Mouse (Mus musculus) heart, adult 2 months (tissue): ENCODE measurements at regions not wholly inside any gene's neighbourhood (a gene's known extent, or its start where the extent isn't known, plus 50 kb on each side); places are given as distances from the start of the nearest gene placed in this dataset.

Experiments
- CTCF ChIP-seq: fragments of 200-600 bp; IDR thresholded peaks from 2 replicates; pipeline ENCODE4 v1.8.1; 2022; ENCODE audit warnings: antibody characterized with exemption, mild to moderate bottlenecking, moderate library complexity
- EP300 ChIP-seq: fragments of 200-500 bp; IDR thresholded peaks from 2 replicates; pipeline ENCODE4 v1.6.1; 2011; ENCODE audit warnings: low read depth, low read length, control low read depth; ENCODE audit not compliant: insufficient read depth
- POLR2A ChIP-seq: fragments of 200-500 bp; IDR thresholded peaks from 2 replicates; pipeline ENCODE4 v1.6.1; 2011; ENCODE audit warnings: mild to moderate bottlenecking, low read depth, low read length, control low read depth; ENCODE audit not compliant: insufficient read depth

- TF ChIP-seq CTCF (no peak), POLR2A (no peak), EP300 (no peak)
Observed at GRCm38 (mm10) chr10:84024294-84024693, 301.6 kb downstream of the 1500009L16Rik start.
